Mouse (Mus musculus) CD8-positive naive resting alpha-beta T cell, adult 2 months (primary cell): ENCODE data around the gene Bax.

Experiments used
- DNase-seq, 2 experiments: peaks; one replicate each; pipeline ENCODE4 v3.0.0; 2022; ENCODE audit warnings: low read depth in 2 of 2, low spot score in 2 of 2

The Bax gene

GRCm38 (mm10) chr7:45419859-45420614, 46.7 kb downstream of the Bax start:
- no peak for DNase-seq

- no peak for DNase-seq
These were observed 48.7 kb downstream of the Bax start for GRCm38 (mm10) chr7:45417962-45418492.

GRCm38 (mm10) chr7:45415636-45416035, 51.1 kb downstream of the Bax start:
- no peak for DNase-seq

DNA sequence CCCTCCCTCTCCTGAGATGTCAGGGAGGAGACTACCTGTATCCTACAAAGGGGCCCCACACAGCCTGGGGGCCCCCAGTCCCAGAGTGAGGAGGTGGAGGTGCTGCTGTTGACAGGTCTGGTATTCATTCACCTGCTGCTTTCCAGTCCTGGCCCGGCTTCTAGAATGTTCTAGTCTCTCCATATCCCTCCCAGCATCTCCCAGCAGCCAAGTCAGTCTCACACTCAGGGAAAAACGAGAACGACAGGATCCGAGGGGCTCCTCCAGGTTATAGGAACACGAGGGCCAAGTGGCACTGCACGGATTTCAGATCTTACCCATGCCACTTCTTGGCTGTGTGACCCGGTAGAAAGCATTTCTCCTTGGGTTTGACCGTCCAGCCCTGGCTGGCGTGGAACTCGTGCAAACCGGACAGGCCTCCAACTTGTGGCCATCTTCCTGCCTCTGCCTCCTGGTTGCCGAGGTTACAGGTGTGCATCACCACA, 51.9 kb downstream of the Bax start:
- DNase-seq = no peak

GRCm38 (mm10) chr7:45413864-45414739, 52.6 kb downstream of the Bax start:
- DNase-seq = no peak

GRCm38 (mm10) chr7:45413113-45413863, 53.4 kb downstream of the Bax start, which contains the start of gene Ntf5:
Gene Ntf5 (plus strand): TSS chr7:45413695.
- DNase-seq = no peak

DNA sequence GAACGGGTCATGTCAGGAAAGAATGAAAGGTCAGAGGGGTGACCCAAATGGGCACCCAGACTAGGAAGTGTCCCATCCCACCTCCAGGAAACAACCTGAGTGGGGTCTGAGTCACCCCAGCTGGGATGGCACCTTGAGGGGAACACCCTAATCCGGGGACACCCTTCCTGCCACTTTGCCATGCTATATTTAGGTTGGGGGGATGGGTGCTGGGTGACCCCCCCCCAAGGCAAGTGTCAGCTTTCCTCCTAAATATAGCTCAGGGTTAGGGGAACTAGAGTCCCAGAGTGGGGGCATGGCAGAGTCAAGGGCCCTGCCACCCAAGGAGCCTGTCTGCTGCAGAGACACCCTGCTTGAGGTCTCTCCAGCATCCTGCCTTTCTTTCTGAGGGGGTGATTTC, 54.3 kb downstream of the Bax start:
- DNase-seq = no peak
